Mouse (Mus musculus): ENCODE results near the gene Ttc41. TPM values are rescaled to one million over a fixed set of nuclear protein-coding genes. Genes with fewer than 3 reads are reported as not detected.

The Ttc41 gene
- polyA plus RNA-seq, 1 experiment from 2014 or later = 1.6 TPM

- Histone ChIP-seq H3K9me3 (replicated peaks; ENCODE audit: control insufficient read depth, low read length) (no peaks in the 10 kb centered on the region), H3K4me2 (no peak overlapping the region), H3K9ac (ENCODE audit: low read depth, low read length) (no peak overlapping the region), H3K27ac (ENCODE audit: low read depth, low read length) (no peak overlapping the region), H3K36me3 (ENCODE audit: control insufficient read depth, insufficient read depth, low read length) (no peaks in the 10 kb centered on the region), H3K4me3 (ENCODE audit: low read depth, low read length) (no peak overlapping the region), H3K27me3 (ENCODE audit: control insufficient read depth, insufficient read depth, low read length) (no peaks in the 10 kb centered on the region), H3K4me1 (ENCODE audit: control insufficient read depth, insufficient read depth, low read length) (no peaks in the 10 kb centered on the region)
- ATAC-seq (replicated peaks; ENCODE audit: insufficient number of reproducible peaks, low FRiP score, low TSS enrichment) = no peak
- 28% methylated on average over 7 of the region's 7 CpGs for WGBS (ENCODE audit: insufficient replicate concordance)
Observed at GRCm38 (mm10) chr10:86761722-86762383, 56.2 kb downstream of the Ttc41 start.

- 40% methylated on average over 3 of the region's 3 CpGs for WGBS (ENCODE audit: insufficient replicate concordance)
- no peaks in the 10 kb centered on the region for H3K9me3 ChIP-seq (replicated peaks; ENCODE audit: control insufficient read depth, low read length)
- ATAC-seq (replicated peaks; ENCODE audit: insufficient number of reproducible peaks, low FRiP score, low TSS enrichment) = no peak
- H3K9ac ChIP-seq (ENCODE audit: low read depth, low read length) = no peak overlapping the region
- no peaks in the 10 kb centered on the region for H3K36me3 ChIP-seq (ENCODE audit: control insufficient read depth, insufficient read depth, low read length)
- no peak overlapping the region for H3K27ac ChIP-seq (ENCODE audit: low read depth, low read length)
- no peak overlapping the region for H3K4me2 ChIP-seq
- H3K4me3 ChIP-seq (ENCODE audit: low read depth, low read length) = no peak overlapping the region
- H3K27me3 ChIP-seq (ENCODE audit: control insufficient read depth, insufficient read depth, low read length) = no peaks in the 10 kb centered on the region
- no peaks in the 10 kb centered on the region for H3K4me1 ChIP-seq (ENCODE audit: control insufficient read depth, insufficient read depth, low read length)
Observed at GRCm38 (mm10) chr10:86762384-86762730, 56.7 kb downstream of the Ttc41 start.

DNA sequence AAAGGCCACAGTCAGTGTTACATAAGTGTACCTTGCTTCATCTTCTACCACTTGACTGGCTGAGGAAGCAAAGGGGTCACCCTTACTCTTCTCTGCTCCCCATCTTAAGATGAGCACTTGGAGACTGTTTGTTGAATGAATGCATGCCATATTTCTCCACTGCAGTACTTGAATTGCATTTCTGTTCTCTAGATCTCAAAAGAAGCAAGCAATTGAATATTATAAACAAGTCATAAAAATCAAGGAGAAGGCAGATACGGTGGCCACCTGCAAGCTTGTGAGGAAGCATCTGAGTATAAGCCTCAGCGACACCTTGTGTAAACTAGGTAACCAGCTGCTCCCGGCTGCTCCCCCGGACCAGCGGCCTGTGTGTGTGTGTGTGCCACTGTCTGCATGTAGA is 58.1 kb downstream of the Ttc41 start, which contains the start of gene Gm49358:
Gene Gm49358, plus strand, starts transcription at position 301 of the 400 bp plus-strand sequence.
- no peak within 1 kb of the TSS for H3K4me2 ChIP-seq
- ATAC-seq (replicated peaks; ENCODE audit: insufficient number of reproducible peaks, low FRiP score, low TSS enrichment) = no peak
- H3K4me1 ChIP-seq (ENCODE audit: control insufficient read depth, insufficient read depth, low read length) = no peaks in the 10 kb centered on the region
- H3K9me3 ChIP-seq (replicated peaks; ENCODE audit: control insufficient read depth, low read length) = no peaks in the 10 kb centered on the region
- H3K36me3 ChIP-seq (ENCODE audit: control insufficient read depth, insufficient read depth, low read length) = no peaks in the 10 kb centered on the region
- H3K9ac ChIP-seq (ENCODE audit: low read depth, low read length) = no peak within 1 kb of the TSS
- H3K27me3 ChIP-seq (ENCODE audit: control insufficient read depth, insufficient read depth, low read length) = no peaks in the 10 kb centered on the region
- WGBS (ENCODE audit: insufficient replicate concordance) = 89% methylated on average over 5 of the region's 5 CpGs
- H3K27ac ChIP-seq (ENCODE audit: low read depth, low read length) = no peak within 1 kb of the TSS
- no peak within 1 kb of the TSS for H3K4me3 ChIP-seq (ENCODE audit: low read depth, low read length)

- H3K4me1 ChIP-seq (ENCODE audit: control insufficient read depth, insufficient read depth, low read length) = no peaks in the 10 kb centered on the region
- no peak for ATAC-seq (replicated peaks; ENCODE audit: insufficient number of reproducible peaks, low FRiP score, low TSS enrichment)
- no peaks in the 10 kb centered on the region for H3K9me3 ChIP-seq (replicated peaks; ENCODE audit: control insufficient read depth, low read length)
- WGBS (ENCODE audit: insufficient replicate concordance) = 78% methylated on average over 4 of the region's 4 CpGs
- H3K27me3 ChIP-seq (ENCODE audit: control insufficient read depth, insufficient read depth, low read length) = no peaks in the 10 kb centered on the region
- no peak overlapping the region for H3K4me2 ChIP-seq
- H3K36me3 ChIP-seq (ENCODE audit: control insufficient read depth, insufficient read depth, low read length) = no peaks in the 10 kb centered on the region
- no peak overlapping the region for H3K4me3 ChIP-seq (ENCODE audit: low read depth, low read length)
- no peak overlapping the region for H3K27ac ChIP-seq (ENCODE audit: low read depth, low read length)
- no peak overlapping the region for H3K9ac ChIP-seq (ENCODE audit: low read depth, low read length)
Observed at GRCm38 (mm10) chr10:86765344-86765966, 59.8 kb downstream of the Ttc41 start.

GRCm38 (mm10) chr10:86769216-86769615 is 63.6 kb downstream of the Ttc41 start:
- Histone ChIP-seq H3K9ac (ENCODE audit: low read depth, low read length) (no peak overlapping the region), H3K36me3 (ENCODE audit: control insufficient read depth, insufficient read depth, low read length) (no peaks in the 10 kb centered on the region), H3K4me1 (ENCODE audit: control insufficient read depth, insufficient read depth, low read length) (no peaks in the 10 kb centered on the region), H3K27me3 (ENCODE audit: control insufficient read depth, insufficient read depth, low read length) (no peaks in the 10 kb centered on the region), H3K27ac (ENCODE audit: low read depth, low read length) (no peak overlapping the region), H3K9me3 (replicated peaks; ENCODE audit: control insufficient read depth, low read length) (no peaks in the 10 kb centered on the region), H3K4me3 (ENCODE audit: low read depth, low read length) (no peak overlapping the region), H3K4me2 (no peak overlapping the region)
- 60% methylated on average over 5 of the region's 5 CpGs for WGBS (ENCODE audit: insufficient replicate concordance)
- no peak for ATAC-seq (replicated peaks; ENCODE audit: insufficient number of reproducible peaks, low FRiP score, low TSS enrichment)

GRCm38 (mm10) chr10:86769797-86770196 is 64.2 kb downstream of the Ttc41 start:
- H3K4me1 ChIP-seq (ENCODE audit: control insufficient read depth, insufficient read depth, low read length) = no peaks in the 10 kb centered on the region
- H3K27ac ChIP-seq (ENCODE audit: low read depth, low read length) = no peak overlapping the region
- WGBS (ENCODE audit: insufficient replicate concordance) = 53% methylated on average over 4 of the region's 4 CpGs
- H3K27me3 ChIP-seq (ENCODE audit: control insufficient read depth, insufficient read depth, low read length) = no peaks in the 10 kb centered on the region
- H3K9me3 ChIP-seq (replicated peaks; ENCODE audit: control insufficient read depth, low read length) = no peaks in the 10 kb centered on the region
- H3K36me3 ChIP-seq (ENCODE audit: control insufficient read depth, insufficient read depth, low read length) = no peaks in the 10 kb centered on the region
- no peak overlapping the region for H3K4me3 ChIP-seq (ENCODE audit: low read depth, low read length)
- no peak overlapping the region for H3K9ac ChIP-seq (ENCODE audit: low read depth, low read length)
- ATAC-seq (replicated peaks; ENCODE audit: insufficient number of reproducible peaks, low FRiP score, low TSS enrichment) = no peak
- H3K4me2 ChIP-seq = no peak overlapping the region

DNA sequence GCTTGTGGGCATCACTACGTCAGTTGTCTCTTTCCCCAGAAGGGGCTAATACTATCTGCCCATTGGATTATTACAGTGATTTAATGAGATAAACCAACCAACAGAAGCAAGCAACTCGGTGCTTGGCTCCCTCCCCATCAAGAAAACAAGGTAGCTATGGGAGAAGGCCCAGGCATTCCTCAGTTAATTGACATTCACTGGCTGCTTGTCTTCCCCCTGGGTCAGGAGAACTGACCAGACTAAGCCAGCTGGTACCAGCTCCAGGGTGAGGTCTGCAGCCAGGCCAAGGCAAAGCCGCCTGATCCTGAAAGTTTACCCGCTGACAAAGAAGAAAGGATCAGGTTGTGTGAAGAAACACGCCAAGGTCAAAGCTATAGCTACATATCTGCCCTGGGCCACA is 66.1 kb downstream of the Ttc41 start:
- ATAC-seq (replicated peaks; ENCODE audit: insufficient number of reproducible peaks, low FRiP score, low TSS enrichment) = no peak
- no peaks in the 10 kb centered on the region for H3K9me3 ChIP-seq (replicated peaks; ENCODE audit: control insufficient read depth, low read length)
- H3K27ac ChIP-seq (ENCODE audit: low read depth, low read length) = no peak overlapping the region
- H3K27me3 ChIP-seq (ENCODE audit: control insufficient read depth, insufficient read depth, low read length) = no peaks in the 10 kb centered on the region
- H3K4me2 ChIP-seq = no peak overlapping the region
- H3K36me3 ChIP-seq (ENCODE audit: control insufficient read depth, insufficient read depth, low read length) = no peaks in the 10 kb centered on the region
- 74% methylated on average over 5 of the region's 5 CpGs for WGBS (ENCODE audit: insufficient replicate concordance)
- no peaks in the 10 kb centered on the region for H3K4me1 ChIP-seq (ENCODE audit: control insufficient read depth, insufficient read depth, low read length)
- no peak overlapping the region for H3K9ac ChIP-seq (ENCODE audit: low read depth, low read length)
- H3K4me3 ChIP-seq (ENCODE audit: low read depth, low read length) = no peak overlapping the region

DNA sequence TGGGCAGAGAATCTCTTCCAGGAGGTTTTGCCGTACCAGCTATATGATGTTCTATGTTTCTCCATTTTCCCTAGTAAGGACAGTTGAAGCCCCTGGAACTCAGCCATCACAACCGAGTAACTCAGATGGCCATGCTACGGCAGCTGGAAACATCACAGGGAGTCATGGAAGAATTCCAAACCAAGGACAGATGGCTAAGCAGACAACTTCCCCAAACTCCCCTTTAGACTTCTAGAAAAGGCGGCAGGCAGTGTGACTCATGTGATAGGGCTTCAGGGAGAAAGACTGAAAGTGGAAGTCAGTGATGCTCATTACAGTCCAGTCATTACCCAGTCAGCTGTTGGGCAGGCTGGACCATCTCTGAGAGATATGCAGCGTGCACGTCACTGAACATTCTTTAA is 66.6 kb downstream of the Ttc41 start:
- 72% methylated on average over 6 of the region's 6 CpGs for WGBS (ENCODE audit: insufficient replicate concordance)
- no peaks in the 10 kb centered on the region for H3K36me3 ChIP-seq (ENCODE audit: control insufficient read depth, insufficient read depth, low read length)
- H3K4me3 ChIP-seq (ENCODE audit: low read depth, low read length) = no peak overlapping the region
- ATAC-seq (replicated peaks; ENCODE audit: insufficient number of reproducible peaks, low FRiP score, low TSS enrichment) = no peak
- no peaks in the 10 kb centered on the region for H3K27me3 ChIP-seq (ENCODE audit: control insufficient read depth, insufficient read depth, low read length)
- H3K27ac ChIP-seq (ENCODE audit: low read depth, low read length) = no peak overlapping the region
- no peaks in the 10 kb centered on the region for H3K4me1 ChIP-seq (ENCODE audit: control insufficient read depth, insufficient read depth, low read length)
- H3K4me2 ChIP-seq = no peak overlapping the region
- H3K9me3 ChIP-seq (replicated peaks; ENCODE audit: control insufficient read depth, low read length) = no peaks in the 10 kb centered on the region
- H3K9ac ChIP-seq (ENCODE audit: low read depth, low read length) = no peak overlapping the region

DNA sequence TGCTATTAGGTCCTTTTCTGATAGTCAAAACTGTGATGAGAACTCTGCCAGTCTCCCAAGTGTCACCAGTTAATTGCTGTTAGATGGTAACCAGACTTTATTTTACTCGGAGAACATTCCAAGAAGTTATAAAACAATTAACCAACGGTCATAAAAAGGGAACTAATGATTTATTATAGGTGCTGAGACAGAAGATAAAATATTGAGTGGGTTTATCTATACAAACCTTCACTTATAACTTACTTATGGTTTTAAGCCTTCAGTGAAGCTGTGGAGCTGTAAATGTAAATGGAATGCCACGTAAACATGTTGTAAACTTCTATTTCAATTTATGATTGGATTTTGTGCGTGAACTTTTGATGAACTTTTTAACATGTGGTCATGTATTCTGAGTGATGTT is 67.7 kb downstream of the Ttc41 start:
- WGBS (ENCODE audit: insufficient replicate concordance) = 58% methylated on average over 4 of the region's 4 CpGs
- H3K27me3 ChIP-seq (ENCODE audit: control insufficient read depth, insufficient read depth, low read length) = no peaks in the 10 kb centered on the region
- ATAC-seq (replicated peaks; ENCODE audit: insufficient number of reproducible peaks, low FRiP score, low TSS enrichment) = no peak
- H3K36me3 ChIP-seq (ENCODE audit: control insufficient read depth, insufficient read depth, low read length) = no peaks in the 10 kb centered on the region
- no peak overlapping the region for H3K9ac ChIP-seq (ENCODE audit: low read depth, low read length)
- no peak overlapping the region for H3K4me2 ChIP-seq
- no peak overlapping the region for H3K4me3 ChIP-seq (ENCODE audit: low read depth, low read length)
- no peak overlapping the region for H3K27ac ChIP-seq (ENCODE audit: low read depth, low read length)
- H3K9me3 ChIP-seq (replicated peaks; ENCODE audit: control insufficient read depth, low read length) = no peaks in the 10 kb centered on the region
- H3K4me1 ChIP-seq (ENCODE audit: control insufficient read depth, insufficient read depth, low read length) = peaks cover 7% of the 10 kb centered on the region
